Mouse (Mus musculus) megakaryocyte, embryonic 14.5 days (primary cell): ENCODE data around the gene Opcml.

Source experiments
- FLI1 ChIP-seq: IDR thresholded peaks from 2 replicates; pipeline ENCODE4 v1.6.1; 2012; ENCODE audit warnings: low read length, inconsistent platforms, mixed read lengths
- GATA1 ChIP-seq: IDR thresholded peaks from 3 replicates; pipeline ENCODE4 v1.6.1; 2012; ENCODE audit warnings: mixed read lengths, low read length, inconsistent platforms, borderline replicate concordance

GRCm38 (mm10) chr9:28319021-28319755 lies 528.6 kb downstream of the Opcml start:
- TF ChIP-seq GATA1 (no peak), FLI1 (no peak)
